In genomic region chr6:95349378-95349777, GRCm38 (mm10) we compare ENCODE assay signal across 28 mouse cellular contexts. TPM values are rescaled to one million over a fixed set of nuclear protein-coding genes. Genes with fewer than 3 reads are reported as not detected.
"Had no signal": no experiment of that assay in that cellular context is flagged by ENCODE, and none has a peak within 500 bp of the region (broad histone marks: within the 10 kb centered on the region; RNA-seq: fewer than 3 reads in every experiment).

No protein-coding gene starts in this region.

- H3K27ac ChIP-seq: midbrain, embryonic 10.5 days; midbrain, embryonic 12.5 days; neural tube, embryonic 13.5 days; neural tube, embryonic 15.5 days had no signal

- H3K4me1 ChIP-seq: midbrain, embryonic 10.5 days; midbrain, embryonic 12.5 days; neural tube, embryonic 13.5 days; neural tube, embryonic 15.5 days had no signal

- H3K9me3 ChIP-seq: midbrain, embryonic 10.5 days; midbrain, embryonic 12.5 days; neural tube, embryonic 13.5 days; neural tube, embryonic 15.5 days had no signal

- DNase-seq: lung, adult 18-20 months; lung, embryonic 14.5 days; lung, postnatal 10 days; lung, postnatal 4 days; midbrain, embryonic 14.5 days; right cerebral cortex, adult 18-20 months; right cerebral cortex, postnatal 25 days; right cerebral cortex, postnatal 4 days; spleen, adult 18-20 months; thymus, adult 18-20 months; thymus, postnatal 14 days; thymus, postnatal 4 days had no signal

- H3K9ac ChIP-seq: lung, embryonic 14.5 days; midbrain, embryonic 12.5 days; neural tube, embryonic 13.5 days; neural tube, embryonic 15.5 days had no signal

- H3K4me2 ChIP-seq: lung, embryonic 14.5 days; midbrain, embryonic 12.5 days; neural tube, embryonic 13.5 days; neural tube, embryonic 15.5 days had no signal

- H3K4me3 ChIP-seq: midbrain, embryonic 10.5 days; midbrain, embryonic 12.5 days; myocyte; neural tube, embryonic 13.5 days; neural tube, embryonic 15.5 days had no signal

- H3K27me3 ChIP-seq: midbrain, embryonic 12.5 days; neural tube, embryonic 13.5 days; neural tube, embryonic 15.5 days had no signal

- ATAC-seq: midbrain, embryonic 16.5 days had no signal

- H3K36me3 ChIP-seq: midbrain, embryonic 10.5 days; midbrain, embryonic 12.5 days; neural tube, embryonic 13.5 days; neural tube, embryonic 15.5 days had no signal

RNA-seq across cellular contexts. Expression of gene Gm10234, which starts 27.5 kb away (rescaled TPM):
- total RNA-seq: megakaryocyte, adult 5-6 weeks; megakaryocyte-erythroid progenitor cell, adult 5-6 weeks had no signal
- polyA plus RNA-seq: liver, embryonic 16.5 days; lung, embryonic 14.5 days; lung, embryonic 16.5 days; midbrain, embryonic 10.5 days; midbrain, embryonic 12.5 days; midbrain, embryonic 14.5 days; midbrain, embryonic 16.5 days; myocyte; neural tube, embryonic 11.5 days; neural tube, embryonic 13.5 days; neural tube, embryonic 15.5 days; small intestine, adult 2 months; stomach, embryonic 14.5 days; stomach, embryonic 16.5 days; thymus, postnatal 0 days; urinary bladder, adult 2 months had no signal
